Mouse (Mus musculus) cortical plate, adult 2 months (tissue): ENCODE results near the gene Plp2.

Experiments
- CTCF ChIP-seq: fragments of 200-500 bp; IDR thresholded peaks from 2 replicates; pipeline ENCODE4 v1.5.1; 2011; ENCODE audit warnings: mild to moderate bottlenecking, control low read depth, low read length; ENCODE audit not compliant: insufficient read depth; ENCODE audit errors: extremely low read depth
- POLR2A ChIP-seq: fragments of 200-500 bp; IDR thresholded peaks from 2 replicates; pipeline ENCODE4 v1.6.1; 2011; ENCODE audit warnings: mild to moderate bottlenecking, low read length, control low read depth; ENCODE audit not compliant: insufficient read depth; ENCODE audit errors: extremely low read depth

DNA sequence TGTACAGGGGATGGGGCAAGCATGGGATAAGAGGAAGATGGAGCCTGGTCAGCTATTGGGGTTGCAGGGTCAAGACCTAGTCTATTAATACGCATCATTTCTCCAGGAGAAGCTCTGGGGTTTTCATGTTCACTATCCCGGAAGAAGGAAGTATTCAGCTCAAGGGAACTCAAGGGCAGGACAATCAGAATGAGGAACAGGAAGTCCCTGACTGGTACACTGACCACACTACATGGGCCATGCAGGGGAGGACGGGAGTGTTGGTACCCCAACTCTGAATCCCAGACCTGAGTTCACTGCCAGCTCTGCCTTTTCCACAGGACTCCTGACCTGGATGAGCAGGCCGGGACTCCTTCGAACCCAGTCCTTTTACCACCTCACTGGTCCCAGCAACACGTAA is 38.6 kb downstream of the Plp2 start:
- no peak for TF ChIP-seq CTCF
- TF ChIP-seq POLR2A, result no peak
